Mouse (Mus musculus) heart, adult 9 months (tissue): Measurements from ENCODE around the gene 4930564D02Rik.

Experiments
- DNase-seq, 2 experiments: peaks; one replicate each; pipeline ENCODE4 v3.0.0; 2022; ENCODE audit warnings: low spot score in 2 of 2

The 4930564D02Rik gene

GRCm38 (mm10) chr3:105066544-105066943, at the start of gene 4930564D02Rik:
TSS of gene 4930564D02Rik (plus strand) at chr3:105066844.
- no peak for DNase-seq

- no peak for DNase-seq
Observed at GRCm38 (mm10) chr3:105017314-105017713, 49.3 kb upstream of the 4930564D02Rik start.

GRCm38 (mm10) chr3:105018085-105018782, 48.4 kb upstream of the 4930564D02Rik start:
- peak; percentile 45 to 73 for DNase-seq

GRCm38 (mm10) chr3:105018783-105019105, 47.9 kb upstream of the 4930564D02Rik start:
- DNase-seq, result no peak

GRCm38 (mm10) chr3:105019826-105020692, 46.6 kb upstream of the 4930564D02Rik start:
- peak; percentile 77 to 87 for DNase-seq

- peak in 1 of 2 experiments; percentile 56 for DNase-seq
Observed at GRCm38 (mm10) chr3:105023371-105024005, 43.2 kb upstream of the 4930564D02Rik start.

- peak in 1 of 2 experiments; percentile 39 for DNase-seq
Observed at GRCm38 (mm10) chr3:105036281-105036847, 30.3 kb upstream of the 4930564D02Rik start.

- no peak for DNase-seq
Observed at GRCm38 (mm10) chr3:105037240-105037770, 29.3 kb upstream of the 4930564D02Rik start.

- DNase-seq, result no peak
Observed at GRCm38 (mm10) chr3:105040002-105040401, 26.6 kb upstream of the 4930564D02Rik start.

GRCm38 (mm10) chr3:105040983-105041625, 25.5 kb upstream of the 4930564D02Rik start:
- DNase-seq, result no peak

- DNase-seq, result no peak
Observed at GRCm38 (mm10) chr3:105043746-105044145, 22.9 kb upstream of the 4930564D02Rik start.

- peak; percentile 56 to 79 for DNase-seq
Observed at GRCm38 (mm10) chr3:105046870-105047269, 19.8 kb upstream of the 4930564D02Rik start.

GRCm38 (mm10) chr3:105047616-105048015, 19.0 kb upstream of the 4930564D02Rik start:
- peak; percentile 80 to 83 for DNase-seq

GRCm38 (mm10) chr3:105049848-105050247, 16.8 kb upstream of the 4930564D02Rik start:
- no peak for DNase-seq

GRCm38 (mm10) chr3:105051103-105051502, 15.5 kb upstream of the 4930564D02Rik start:
- no peak for DNase-seq

- no peak for DNase-seq
Observed at GRCm38 (mm10) chr3:105052171-105052936, 14.3 kb upstream of the 4930564D02Rik start.

GRCm38 (mm10) chr3:105052937-105053697, 13.5 kb upstream of the 4930564D02Rik start, which contains the start of gene Cttnbp2nl:
TSS of gene Cttnbp2nl (minus strand) at chr3:105053146.
- DNase-seq, result peak; percentile 98 to 99

- DNase-seq, result no peak
Observed at GRCm38 (mm10) chr3:105053698-105054001, 13.0 kb upstream of the 4930564D02Rik start.

GRCm38 (mm10) chr3:105054952-105055351, 11.7 kb upstream of the 4930564D02Rik start:
- peak; percentile 92 to 96 for DNase-seq

GRCm38 (mm10) chr3:105055666-105056065, 11.0 kb upstream of the 4930564D02Rik start:
- no peak for DNase-seq
